Mouse (Mus musculus): ENCODE results near the gene Lrpprc. TPM values are rescaled to one million over a fixed set of nuclear protein-coding genes. Genes with fewer than 3 reads are reported as not detected.

Gene Lrpprc
- polyA plus RNA-seq, 1 experiment from 2014 or later: 84.9 TPM

- ATAC-seq (replicated peaks; ENCODE audit: low FRiP score) (no peak), DNase-seq (ENCODE audit: low spot score) (no peak)
- H3K4me1 ChIP-seq (replicated peaks; ENCODE audit: control insufficient read depth, insufficient read depth, low read length): no peaks in the 10 kb centered on the region
- no peaks in the 10 kb centered on the region for H3K27me3 ChIP-seq (replicated peaks; ENCODE audit: control insufficient read depth, insufficient read depth, low read length)
- H3K9ac ChIP-seq (ENCODE audit: low read depth, low read length): no peak overlapping the region
- no peak overlapping the region for H3K4me3 ChIP-seq (ENCODE audit: low read depth, low read length)
- no peak overlapping the region for H3K4me2 ChIP-seq
- 88% methylated on average over 5 of the region's 5 CpGs for WGBS
- peaks cover 19% of the 10 kb centered on the region for H3K36me3 ChIP-seq (ENCODE audit: control insufficient read depth, insufficient read depth, low read length)
- no peak overlapping the region for H3K27ac ChIP-seq (ENCODE audit: low read depth, low read length)
- H3K9me3 ChIP-seq (ENCODE audit: control insufficient read depth, low read length): no peaks in the 10 kb centered on the region
Observed at GRCm38 (mm10) chr17:84753489-84753888, 37.1 kb downstream of the Lrpprc start.

GRCm38 (mm10) chr17:84752286-84752685, 38.3 kb downstream of the Lrpprc start:
- Histone ChIP-seq H3K4me3 (ENCODE audit: low read depth, low read length) (no peak overlapping the region), H3K27ac (ENCODE audit: low read depth, low read length) (no peak overlapping the region), H3K9ac (ENCODE audit: low read depth, low read length) (no peak overlapping the region), H3K4me2 (no peak overlapping the region), H3K27me3 (replicated peaks; ENCODE audit: control insufficient read depth, insufficient read depth, low read length) (no peaks in the 10 kb centered on the region), H3K36me3 (ENCODE audit: control insufficient read depth, insufficient read depth, low read length) (peaks cover 19% of the 10 kb centered on the region), H3K9me3 (ENCODE audit: control insufficient read depth, low read length) (no peaks in the 10 kb centered on the region), H3K4me1 (replicated peaks; ENCODE audit: control insufficient read depth, insufficient read depth, low read length) (no peaks in the 10 kb centered on the region)
- 81% methylated on average over 2 of the region's 2 CpGs for WGBS
- ATAC-seq (replicated peaks; ENCODE audit: low FRiP score) (no peak), DNase-seq (ENCODE audit: low spot score) (no peak)

GRCm38 (mm10) chr17:84751630-84752191, 38.9 kb downstream of the Lrpprc start:
- WGBS: 79% methylated on average over 8 of the region's 8 CpGs
- no peak overlapping the region for H3K9ac ChIP-seq (ENCODE audit: low read depth, low read length)
- H3K4me2 ChIP-seq: no peak overlapping the region
- H3K27me3 ChIP-seq (replicated peaks; ENCODE audit: control insufficient read depth, insufficient read depth, low read length): no peaks in the 10 kb centered on the region
- no peak overlapping the region for H3K27ac ChIP-seq (ENCODE audit: low read depth, low read length)
- peaks cover 19% of the 10 kb centered on the region for H3K36me3 ChIP-seq (ENCODE audit: control insufficient read depth, insufficient read depth, low read length)
- ATAC-seq (replicated peaks; ENCODE audit: low FRiP score) (no peak), DNase-seq (ENCODE audit: low spot score) (no peak)
- H3K4me1 ChIP-seq (replicated peaks; ENCODE audit: control insufficient read depth, insufficient read depth, low read length): no peaks in the 10 kb centered on the region
- H3K4me3 ChIP-seq (ENCODE audit: low read depth, low read length): no peak overlapping the region
- no peaks in the 10 kb centered on the region for H3K9me3 ChIP-seq (ENCODE audit: control insufficient read depth, low read length)

- Histone ChIP-seq H3K9ac (ENCODE audit: low read depth, low read length) (no peak overlapping the region), H3K4me3 (ENCODE audit: low read depth, low read length) (no peak overlapping the region), H3K36me3 (ENCODE audit: control insufficient read depth, insufficient read depth, low read length) (peaks cover 19% of the 10 kb centered on the region), H3K9me3 (ENCODE audit: control insufficient read depth, low read length) (no peaks in the 10 kb centered on the region), H3K4me1 (replicated peaks; ENCODE audit: control insufficient read depth, insufficient read depth, low read length) (no peaks in the 10 kb centered on the region), H3K27ac (ENCODE audit: low read depth, low read length) (no peak overlapping the region), H3K4me2 (no peak overlapping the region), H3K27me3 (replicated peaks; ENCODE audit: control insufficient read depth, insufficient read depth, low read length) (no peaks in the 10 kb centered on the region)
- DNase-seq (ENCODE audit: low spot score) (no peak), ATAC-seq (replicated peaks; ENCODE audit: low FRiP score) (no peak)
- 90% methylated on average over 4 of the region's 4 CpGs for WGBS
Observed at GRCm38 (mm10) chr17:84750130-84750529, 40.5 kb downstream of the Lrpprc start.

GRCm38 (mm10) chr17:84749297-84749696, 41.3 kb downstream of the Lrpprc start:
- ATAC-seq (replicated peaks; ENCODE audit: low FRiP score): no peak
- peaks cover 19% of the 10 kb centered on the region for H3K36me3 ChIP-seq (ENCODE audit: control insufficient read depth, insufficient read depth, low read length)

GRCm38 (mm10) chr17:84748152-84748682, 42.4 kb downstream of the Lrpprc start:
- DNase-seq (ENCODE audit: low spot score) (no peak), ATAC-seq (replicated peaks; ENCODE audit: low FRiP score) (no peak)
- Histone ChIP-seq H3K4me3 (ENCODE audit: low read depth, low read length) (no peak overlapping the region), H3K9me3 (ENCODE audit: control insufficient read depth, low read length) (no peaks in the 10 kb centered on the region), H3K36me3 (ENCODE audit: control insufficient read depth, insufficient read depth, low read length) (peaks cover 18% of the 10 kb centered on the region), H3K4me2 (no peak overlapping the region), H3K9ac (ENCODE audit: low read depth, low read length) (no peak overlapping the region), H3K27me3 (replicated peaks; ENCODE audit: control insufficient read depth, insufficient read depth, low read length) (no peaks in the 10 kb centered on the region), H3K27ac (ENCODE audit: low read depth, low read length) (no peak overlapping the region), H3K4me1 (replicated peaks; ENCODE audit: control insufficient read depth, insufficient read depth, low read length) (no peaks in the 10 kb centered on the region)
- 82% methylated on average over 9 of the region's 9 CpGs for WGBS

More at GRCm38 (mm10) chr17:84749297-84749696, 41.3 kb downstream of the Lrpprc start:
- Histone ChIP-seq H3K4me1 (replicated peaks; ENCODE audit: control insufficient read depth, insufficient read depth, low read length) (no peaks in the 10 kb centered on the region), H3K9me3 (ENCODE audit: control insufficient read depth, low read length) (no peaks in the 10 kb centered on the region), H3K27me3 (replicated peaks; ENCODE audit: control insufficient read depth, insufficient read depth, low read length) (no peaks in the 10 kb centered on the region), H3K27ac (ENCODE audit: low read depth, low read length) (no peak overlapping the region), H3K9ac (ENCODE audit: low read depth, low read length) (no peak overlapping the region), H3K4me3 (ENCODE audit: low read depth, low read length) (no peak overlapping the region), H3K4me2 (no peak overlapping the region)
- DNase-seq (ENCODE audit: low spot score): no peak
- 70% methylated on average over 8 of the region's 8 CpGs for WGBS

- Histone ChIP-seq H3K4me3 (ENCODE audit: low read depth, low read length) (no peak overlapping the region), H3K4me1 (replicated peaks; ENCODE audit: control insufficient read depth, insufficient read depth, low read length) (no peaks in the 10 kb centered on the region), H3K27ac (ENCODE audit: low read depth, low read length) (no peak overlapping the region), H3K4me2 (no peak overlapping the region), H3K27me3 (replicated peaks; ENCODE audit: control insufficient read depth, insufficient read depth, low read length) (no peaks in the 10 kb centered on the region), H3K9me3 (ENCODE audit: control insufficient read depth, low read length) (no peaks in the 10 kb centered on the region), H3K9ac (ENCODE audit: low read depth, low read length) (no peak overlapping the region), H3K36me3 (ENCODE audit: control insufficient read depth, insufficient read depth, low read length) (peaks cover 14% of the 10 kb centered on the region)
- no peak for DNase-seq (ENCODE audit: low spot score)
- no peak for ATAC-seq (replicated peaks; ENCODE audit: low FRiP score)
- 84% methylated on average over 6 of the region's 6 CpGs for WGBS
Observed at GRCm38 (mm10) chr17:84747212-84747611, 43.4 kb downstream of the Lrpprc start.

- H3K4me3 ChIP-seq (ENCODE audit: low read depth, low read length): no peak overlapping the region
- H3K36me3 ChIP-seq (ENCODE audit: control insufficient read depth, insufficient read depth, low read length): no peaks in the 10 kb centered on the region; the same call in 1 of the 2 replicates
- H3K9me3 ChIP-seq (ENCODE audit: control insufficient read depth, low read length): no peaks in the 10 kb centered on the region
- 79% methylated on average over 9 of the region's 9 CpGs for WGBS
- no peaks in the 10 kb centered on the region for H3K4me1 ChIP-seq (replicated peaks; ENCODE audit: control insufficient read depth, insufficient read depth, low read length)
- ATAC-seq (replicated peaks; ENCODE audit: low FRiP score) (no peak), DNase-seq (ENCODE audit: low spot score) (no peak)
- H3K9ac ChIP-seq (ENCODE audit: low read depth, low read length): no peak overlapping the region
- no peak overlapping the region for H3K27ac ChIP-seq (ENCODE audit: low read depth, low read length)
- no peaks in the 10 kb centered on the region for H3K27me3 ChIP-seq (replicated peaks; ENCODE audit: control insufficient read depth, insufficient read depth, low read length)
- no peak overlapping the region for H3K4me2 ChIP-seq
Observed at GRCm38 (mm10) chr17:84745001-84745400, 45.6 kb downstream of the Lrpprc start.

- H3K4me2 ChIP-seq: no peak overlapping the region
- DNase-seq (ENCODE audit: low spot score) (no peak), ATAC-seq (replicated peaks; ENCODE audit: low FRiP score) (no peak)
- no peaks in the 10 kb centered on the region for H3K9me3 ChIP-seq (ENCODE audit: control insufficient read depth, low read length)
- no peak overlapping the region for H3K9ac ChIP-seq (ENCODE audit: low read depth, low read length)
- H3K36me3 ChIP-seq (ENCODE audit: control insufficient read depth, insufficient read depth, low read length): no peaks in the 10 kb centered on the region; the same call in 1 of the 2 replicates
- no peak overlapping the region for H3K4me3 ChIP-seq (ENCODE audit: low read depth, low read length)
- H3K27ac ChIP-seq (ENCODE audit: low read depth, low read length): no peak overlapping the region
- H3K27me3 ChIP-seq (replicated peaks; ENCODE audit: control insufficient read depth, insufficient read depth, low read length): no peaks in the 10 kb centered on the region
- no peaks in the 10 kb centered on the region for H3K4me1 ChIP-seq (replicated peaks; ENCODE audit: control insufficient read depth, insufficient read depth, low read length)
- WGBS: 82% methylated on average over 4 of the region's 4 CpGs
Observed at GRCm38 (mm10) chr17:84744256-84744655, 46.3 kb downstream of the Lrpprc start.

Measured in liver, embryonic 11.5 days (tissue).